Comparison of ENCODE assay signal across 13 mouse cellular contexts in genomic region chr4:57046160-57046571, GRCm38 (mm10). TPM values are rescaled to one million over a fixed set of nuclear protein-coding genes. Genes with fewer than 3 reads are reported as not detected.
DNase-seq lines count a peak whose midpoint lies in the region; ATAC-seq lines count a peak whose summit lies in the region.
"Had no signal": no experiment of that assay in that cellular context is flagged by ENCODE, and none has a peak within 500 bp of the region (broad histone marks: within the 10 kb centered on the region; RNA-seq: fewer than 3 reads in every experiment).

No protein-coding gene starts in this region.

- WGBS in intestine, embryonic 16.5 days: 65% methylated on average over 9 of the region's 9 CpGs

- H3K4me3 ChIP-seq in intestine, embryonic 16.5 days (ENCODE audit: low read length): no peak overlapping the region
- H3K4me3 ChIP-seq: gastrocnemius, adult 2 months; heart, embryonic 15.5 days had no signal

- H3K9me3 ChIP-seq in intestine, embryonic 16.5 days (ENCODE audit: control insufficient read depth, low read length): no peaks in the 10 kb centered on the region
- H3K9me3 ChIP-seq: heart, embryonic 15.5 days had no signal

- no peak overlapping the region for H3K4me2 ChIP-seq in intestine, embryonic 16.5 days (ENCODE audit: low read depth, low read length)
- H3K4me2 ChIP-seq: heart, embryonic 15.5 days had no signal

- peak; percentile 63 to 76 for DNase-seq in left cerebral cortex, adult 18-20 months (ENCODE audit: low spot score in 2 of 2)
- DNase-seq in left cerebral cortex, adult 11 months (ENCODE audit: low spot score): no peak
- peak; percentile 95 to 96 for DNase-seq in cerebellum, adult 18-20 months
- peak; percentile 57 for DNase-seq in layer of hippocampus, adult 9-11 months
- no peak for DNase-seq in ovary, postnatal 14 days (ENCODE audit: low spot score)
- DNase-seq: adrenal gland, adult 2 months; embryo, embryonic 11 days; gastrocnemius, adult 2 months; thymus, postnatal 14 days had no signal

- no peaks in the 10 kb centered on the region for H3K4me1 ChIP-seq in intestine, embryonic 16.5 days (ENCODE audit: control insufficient read depth, insufficient read depth, low read length)

- no peak overlapping the region for H3K9ac ChIP-seq in intestine, embryonic 16.5 days (ENCODE audit: low read depth, low read length)
- H3K9ac ChIP-seq: heart, embryonic 15.5 days had no signal

- no peaks in the 10 kb centered on the region for H3K27me3 ChIP-seq in intestine, embryonic 16.5 days (replicated peaks; ENCODE audit: control insufficient read depth, insufficient read depth, low read length)
- H3K27me3 ChIP-seq: heart, embryonic 15.5 days had no signal

- peak; percentile 89 for ATAC-seq in cerebellum, adult (ENCODE audit: insufficient number of reproducible peaks, low FRiP score, low TSS enrichment)
- ATAC-seq in intestine, embryonic 16.5 days: no peak
- ATAC-seq: lung, postnatal 0 days had no signal

- H3K36me3 ChIP-seq in intestine, embryonic 16.5 days (ENCODE audit: control insufficient read depth, insufficient read depth, low read length): no peaks in the 10 kb centered on the region
- H3K36me3 ChIP-seq: heart, embryonic 15.5 days had no signal

- no peak overlapping the region for H3K27ac ChIP-seq in intestine, embryonic 16.5 days (ENCODE audit: low read length)
- H3K27ac ChIP-seq: gastrocnemius, adult 2 months; heart, embryonic 15.5 days had no signal

RNA-seq across cellular contexts. Expression of gene Frrs1l, which starts 56.0 kb away (rescaled TPM):
- total RNA-seq in left cerebral cortex, adult 18-20 months (2021): 100 to 1,000 TPM; 209 to 220 TPM
- 0.39 and 0.43 TPM in 2 replicates for polyA plus RNA-seq in intestine, embryonic 16.5 days (2015; fragmentation: Nextera tagmentation; extraction: Ambion mirVana)

Comparison
In these comparisons a context has a peak if more than half of its experiments do, and no peak if none do; other contexts are left out.
1. DNase-seq: peak in left cerebral cortex, adult 18-20 months (2 of 2), cerebellum, adult 18-20 months (2 of 2) and layer of hippocampus, adult 9-11 months (single experiment); none in left cerebral cortex, adult 11 months (single experiment) and ovary, postnatal 14 days (single experiment).